Mouse (Mus musculus) frontal cortex, postnatal 14 days (tissue): ENCODE measurements at regions not wholly inside any gene's neighbourhood (a gene's known extent, or its start where the extent isn't known, plus 50 kb on each side); places are given as distances from the start of the nearest gene placed in this dataset.

Source experiments
- DNase-seq, 2 experiments: peaks; one replicate each; pipeline ENCODE4 v3.0.0; 2022; ENCODE audit warnings: low spot score in 2 of 2

- no peak for DNase-seq
These were observed 51.2 kb upstream of the Gtsf1l start for GRCm38 (mm10) chr2:163138688-163139385.

GRCm38 (mm10) chr2:163142762-163143388, 55.2 kb upstream of the Gtsf1l start:
- DNase-seq: no peak

GRCm38 (mm10) chr2:163143413-163143812, 55.8 kb upstream of the Gtsf1l start:
- DNase-seq: no peak

- no peak for DNase-seq
These were observed 56.9 kb upstream of the Tox2 start for GRCm38 (mm10) chr2:163146001-163146400.

GRCm38 (mm10) chr2:163146481-163146880, 56.4 kb upstream of the Tox2 start:
- no peak for DNase-seq

GRCm38 (mm10) chr2:163147381-163147780, 55.5 kb upstream of the Tox2 start:
- no peak for DNase-seq

GRCm38 (mm10) chr2:163151016-163151415, 51.9 kb upstream of the Tox2 start:
- no peak for DNase-seq

GRCm38 (mm10) chr2:163152340-163153033, 50.4 kb upstream of the Tox2 start:
- DNase-seq: peak; percentile 71 to 77
